Mouse (Mus musculus): ENCODE results near the gene Stx8. TPM values are rescaled to one million over a fixed set of nuclear protein-coding genes. Genes with fewer than 3 reads are reported as not detected.
A peak's percentile ranks its signal among the peaks of the same experiment; 100 is the strongest.

Gene Stx8
- polyA plus RNA-seq, 1 experiment from 2014 or later = 58.7 TPM

GRCm38 (mm10) chr11:68196566-68196965, 230.6 kb downstream of the Stx8 start:
- Histone ChIP-seq H3K9ac (ENCODE audit: low read length) (no peak overlapping the region), H3K27ac (ENCODE audit: low read length) (no peak overlapping the region), H3K4me2 (ENCODE audit: low read depth, low read length) (no peak overlapping the region), H3K36me3 (ENCODE audit: control insufficient read depth, insufficient read depth) (no peaks in the 10 kb centered on the region), H3K4me1 (ENCODE audit: control insufficient read depth, insufficient read depth, low read length) (peaks cover 33% of the 10 kb centered on the region), H3K4me3 (ENCODE audit: low read length) (no peak overlapping the region), H3K9me3 (replicated peaks; ENCODE audit: control insufficient read depth, low read length) (no peaks in the 10 kb centered on the region), H3K27me3 (ENCODE audit: control insufficient read depth, insufficient read depth, low read length) (no peaks in the 10 kb centered on the region)
- no peak for ATAC-seq (replicated peaks; ENCODE audit: extremely low read depth, insufficient read depth, low FRiP score)
- WGBS = 55% methylated on average over 6 of the region's 6 CpGs

GRCm38 (mm10) chr11:68197471-68197870, 231.5 kb downstream of the Stx8 start:
- WGBS = 88% methylated on average over 11 of the region's 11 CpGs
- H3K4me1 ChIP-seq (ENCODE audit: control insufficient read depth, insufficient read depth, low read length) = peaks cover 35% of the 10 kb centered on the region

DNA sequence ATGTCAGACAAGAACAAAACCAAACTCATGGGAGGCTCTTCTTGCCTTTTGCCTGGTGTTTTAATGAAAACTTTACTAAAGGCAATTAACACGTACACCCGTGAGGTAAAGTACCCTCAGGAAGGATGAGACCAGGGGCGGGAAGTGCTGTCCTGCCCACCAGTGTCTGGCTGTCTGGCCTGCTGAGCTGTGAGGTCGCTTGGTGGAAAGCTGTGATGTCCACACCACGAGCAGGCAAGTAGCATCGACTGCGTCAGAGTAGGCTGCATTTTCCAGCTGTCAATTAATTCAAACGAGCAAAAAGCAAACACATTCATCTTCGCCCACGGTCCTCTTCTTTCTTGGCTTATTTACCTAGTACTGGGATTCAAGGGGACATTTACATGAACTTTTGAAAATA, 232.7 kb downstream of the Stx8 start:
- H3K4me2 ChIP-seq (ENCODE audit: low read depth, low read length) = no peak overlapping the region
- WGBS = 71% methylated on average over 10 of the region's 10 CpGs

More at GRCm38 (mm10) chr11:68197471-68197870, 231.5 kb downstream of the Stx8 start:
- no peaks in the 10 kb centered on the region for H3K36me3 ChIP-seq (ENCODE audit: control insufficient read depth, insufficient read depth)
- no peaks in the 10 kb centered on the region for H3K27me3 ChIP-seq (ENCODE audit: control insufficient read depth, insufficient read depth, low read length)
- H3K4me2 ChIP-seq (ENCODE audit: low read depth, low read length) = no peak overlapping the region
- no peak overlapping the region for H3K27ac ChIP-seq (ENCODE audit: low read length)
- no peak overlapping the region for H3K4me3 ChIP-seq (ENCODE audit: low read length)
- ATAC-seq (replicated peaks; ENCODE audit: extremely low read depth, insufficient read depth, low FRiP score) = no peak
- H3K9me3 ChIP-seq (replicated peaks; ENCODE audit: control insufficient read depth, low read length) = no peaks in the 10 kb centered on the region
- H3K9ac ChIP-seq (ENCODE audit: low read length) = no peak overlapping the region

GRCm38 (mm10) chr11:68199103-68199502, 233.1 kb downstream of the Stx8 start:
- no peak overlapping the region for H3K4me2 ChIP-seq (ENCODE audit: low read depth, low read length)
- no peaks in the 10 kb centered on the region for H3K36me3 ChIP-seq (ENCODE audit: control insufficient read depth, insufficient read depth)
- no peaks in the 10 kb centered on the region for H3K27me3 ChIP-seq (ENCODE audit: control insufficient read depth, insufficient read depth, low read length)
- H3K4me1 ChIP-seq (ENCODE audit: control insufficient read depth, insufficient read depth, low read length) = peaks cover 39% of the 10 kb centered on the region
- WGBS = 75% methylated on average over 8 of the region's 8 CpGs
- no peak; the same call in 1 of the 2 replicates for ATAC-seq (replicated peaks; ENCODE audit: extremely low read depth, insufficient read depth, low FRiP score)
- H3K27ac ChIP-seq (ENCODE audit: low read length) = peak overlapping the region; percentile 49
- no peak overlapping the region for H3K9ac ChIP-seq (ENCODE audit: low read length)
- H3K4me3 ChIP-seq (ENCODE audit: low read length) = no peak overlapping the region
- no peaks in the 10 kb centered on the region for H3K9me3 ChIP-seq (replicated peaks; ENCODE audit: control insufficient read depth, low read length)

More for the DNA sequence above, 232.7 kb downstream of the Stx8 start:
- H3K36me3 ChIP-seq (ENCODE audit: control insufficient read depth, insufficient read depth) = no peaks in the 10 kb centered on the region
- H3K4me3 ChIP-seq (ENCODE audit: low read length) = no peak overlapping the region
- H3K27me3 ChIP-seq (ENCODE audit: control insufficient read depth, insufficient read depth, low read length) = no peaks in the 10 kb centered on the region
- no peak overlapping the region for H3K9ac ChIP-seq (ENCODE audit: low read length)
- H3K27ac ChIP-seq (ENCODE audit: low read length) = peak overlapping the region; percentile 49
- ATAC-seq (replicated peaks; ENCODE audit: extremely low read depth, insufficient read depth, low FRiP score) = no peak
- H3K9me3 ChIP-seq (replicated peaks; ENCODE audit: control insufficient read depth, low read length) = no peaks in the 10 kb centered on the region
- peaks cover 39% of the 10 kb centered on the region for H3K4me1 ChIP-seq (ENCODE audit: control insufficient read depth, insufficient read depth, low read length)

- H3K4me3 ChIP-seq (ENCODE audit: low read length) = no peak overlapping the region
- no peaks in the 10 kb centered on the region for H3K9me3 ChIP-seq (replicated peaks; ENCODE audit: control insufficient read depth, low read length)
- 0 out of 2 replicates have a peak overlapping the region, but pooled peaks have one; percentile 0 for H3K4me2 ChIP-seq (ENCODE audit: low read depth, low read length)
- no peaks in the 10 kb centered on the region for H3K36me3 ChIP-seq (ENCODE audit: control insufficient read depth, insufficient read depth)
- H3K9ac ChIP-seq (ENCODE audit: low read length) = no peak overlapping the region
- H3K27ac ChIP-seq (ENCODE audit: low read length) = peak overlapping the region; percentile 65
- no peaks in the 10 kb centered on the region for H3K27me3 ChIP-seq (ENCODE audit: control insufficient read depth, insufficient read depth, low read length)
- H3K4me1 ChIP-seq (ENCODE audit: control insufficient read depth, insufficient read depth, low read length) = peaks cover 41% of the 10 kb centered on the region
- no peak for ATAC-seq (replicated peaks; ENCODE audit: extremely low read depth, insufficient read depth, low FRiP score)
- WGBS = 46% methylated on average over 10 of the region's 10 CpGs
These were observed 233.9 kb downstream of the Stx8 start for GRCm38 (mm10) chr11:68199801-68200423.

DNA sequence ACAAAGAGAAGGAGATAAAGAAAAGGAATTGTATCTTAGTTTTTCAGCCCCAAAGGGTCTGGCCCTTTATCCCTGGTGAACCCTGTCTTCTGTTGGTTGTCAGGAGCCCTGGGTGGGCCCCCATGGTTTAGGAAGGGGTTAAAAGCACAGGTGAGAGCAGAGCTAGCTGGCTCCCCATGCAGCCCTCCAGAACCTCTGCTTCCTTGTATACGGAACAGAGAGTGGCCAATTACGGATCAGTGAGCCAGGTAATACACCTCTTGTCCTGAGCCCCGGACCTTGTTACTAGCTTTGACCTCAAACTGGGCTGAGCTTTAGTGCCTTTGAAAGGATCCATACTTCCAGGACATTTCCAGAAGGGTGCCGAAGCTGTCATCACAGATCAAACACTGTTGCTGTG, 234.5 kb downstream of the Stx8 start:
- no peaks in the 10 kb centered on the region for H3K36me3 ChIP-seq (ENCODE audit: control insufficient read depth, insufficient read depth)
- ATAC-seq (replicated peaks; ENCODE audit: extremely low read depth, insufficient read depth, low FRiP score) = no peak
- H3K4me2 ChIP-seq (ENCODE audit: low read depth, low read length) = no peak overlapping the region
- H3K27me3 ChIP-seq (ENCODE audit: control insufficient read depth, insufficient read depth, low read length) = no peaks in the 10 kb centered on the region
- peak overlapping the region; percentile 65 for H3K27ac ChIP-seq (ENCODE audit: low read length)
- H3K9ac ChIP-seq (ENCODE audit: low read length) = no peak overlapping the region
- H3K4me1 ChIP-seq (ENCODE audit: control insufficient read depth, insufficient read depth, low read length) = peaks cover 36% of the 10 kb centered on the region
- no peak overlapping the region for H3K4me3 ChIP-seq (ENCODE audit: low read length)
- no peaks in the 10 kb centered on the region for H3K9me3 ChIP-seq (replicated peaks; ENCODE audit: control insufficient read depth, low read length)
- 91% methylated on average over 4 of the region's 4 CpGs for WGBS

- WGBS = 57% methylated on average over 1 of the region's 1 CpGs
- ATAC-seq (replicated peaks; ENCODE audit: extremely low read depth, insufficient read depth, low FRiP score) = no peak
- peaks cover 30% of the 10 kb centered on the region for H3K4me1 ChIP-seq (ENCODE audit: control insufficient read depth, insufficient read depth, low read length)
These were observed 235.1 kb downstream of the Stx8 start for GRCm38 (mm10) chr11:68201063-68201462.

GRCm38 (mm10) chr11:68201811-68202459, 235.9 kb downstream of the Stx8 start:
- 81% methylated on average over 10 of the region's 10 CpGs for WGBS
- Histone ChIP-seq H3K9ac (ENCODE audit: low read length) (no peak overlapping the region), H3K27me3 (ENCODE audit: control insufficient read depth, insufficient read depth, low read length) (no peaks in the 10 kb centered on the region), H3K4me1 (ENCODE audit: control insufficient read depth, insufficient read depth, low read length) (peaks cover 23% of the 10 kb centered on the region), H3K9me3 (replicated peaks; ENCODE audit: control insufficient read depth, low read length) (no peaks in the 10 kb centered on the region), H3K4me3 (ENCODE audit: low read length) (no peak overlapping the region), H3K36me3 (ENCODE audit: control insufficient read depth, insufficient read depth) (no peaks in the 10 kb centered on the region), H3K4me2 (ENCODE audit: low read depth, low read length) (no peak overlapping the region), H3K27ac (ENCODE audit: low read length) (0 out of 2 replicates have a peak overlapping the region, but pooled peaks have one; percentile 19)
- ATAC-seq (replicated peaks; ENCODE audit: extremely low read depth, insufficient read depth, low FRiP score) = no peak

More at GRCm38 (mm10) chr11:68201063-68201462, 235.1 kb downstream of the Stx8 start:
- H3K36me3 ChIP-seq (ENCODE audit: control insufficient read depth, insufficient read depth) = no peaks in the 10 kb centered on the region
- H3K4me3 ChIP-seq (ENCODE audit: low read length) = no peak overlapping the region
- no peak overlapping the region for H3K9ac ChIP-seq (ENCODE audit: low read length)
- H3K9me3 ChIP-seq (replicated peaks; ENCODE audit: control insufficient read depth, low read length) = no peaks in the 10 kb centered on the region
- H3K27ac ChIP-seq (ENCODE audit: low read length) = no peak overlapping the region; the same call in 1 of the 2 replicates
- H3K4me2 ChIP-seq (ENCODE audit: low read depth, low read length) = no peak overlapping the region
- no peaks in the 10 kb centered on the region for H3K27me3 ChIP-seq (ENCODE audit: control insufficient read depth, insufficient read depth, low read length)

- Histone ChIP-seq H3K9me3 (replicated peaks; ENCODE audit: control insufficient read depth, low read length) (no peaks in the 10 kb centered on the region), H3K27me3 (ENCODE audit: control insufficient read depth, insufficient read depth, low read length) (no peaks in the 10 kb centered on the region), H3K4me3 (ENCODE audit: low read length) (no peak overlapping the region), H3K36me3 (ENCODE audit: control insufficient read depth, insufficient read depth) (no peaks in the 10 kb centered on the region), H3K4me1 (ENCODE audit: control insufficient read depth, insufficient read depth, low read length) (peaks cover 23% of the 10 kb centered on the region), H3K9ac (ENCODE audit: low read length) (no peak overlapping the region), H3K27ac (ENCODE audit: low read length) (no peak overlapping the region), H3K4me2 (ENCODE audit: low read depth, low read length) (no peak overlapping the region)
- 60% methylated on average over 10 of the region's 10 CpGs for WGBS
- no peak for ATAC-seq (replicated peaks; ENCODE audit: extremely low read depth, insufficient read depth, low FRiP score)
These were observed 236.6 kb downstream of the Stx8 start for GRCm38 (mm10) chr11:68202561-68202960.

Measured in heart, embryonic 16.5 days (tissue).